Mouse (Mus musculus) myocyte (in vitro differentiated cells): ENCODE data around the gene Glipr2.

ENCODE experiments used
- POLR2A ChIP-seq: IDR thresholded peaks from one replicate; pipeline ENCODE4 v1.6.1; 2011; ENCODE audit warnings: low read depth, mild to moderate bottlenecking, control low read depth, moderate library complexity; ENCODE audit not compliant: insufficient read length
- USF1 ChIP-seq: IDR thresholded peaks from one replicate; pipeline ENCODE4 v1.6.1; 2011; ENCODE audit warnings: low read depth, mild to moderate bottlenecking, control low read depth, moderate library complexity

DNA sequence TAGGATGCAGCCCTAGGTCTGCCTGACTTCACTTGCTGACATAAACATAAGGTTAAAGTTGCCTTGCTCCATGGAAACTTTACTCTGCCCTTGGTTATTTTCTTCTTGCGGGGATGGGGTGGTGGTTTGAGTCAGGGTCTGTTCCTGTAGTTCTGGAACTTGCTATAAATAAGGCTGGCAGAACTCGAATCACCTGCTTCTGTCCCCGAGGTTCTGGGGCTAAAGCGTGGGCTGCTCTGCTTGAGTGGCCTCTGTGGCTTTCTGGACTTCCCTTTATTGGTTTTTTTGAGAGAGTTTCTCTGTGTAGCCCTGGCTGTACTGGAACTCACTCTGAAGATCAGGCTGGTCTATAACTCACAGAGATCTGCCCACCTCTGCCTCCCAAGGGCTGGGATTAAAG is 58.9 kb downstream of the Glipr2 start:
- no peak for TF ChIP-seq USF1
- TF ChIP-seq POLR2A = no peak
